Mouse (Mus musculus) midbrain, embryonic 13.5 days (tissue): ENCODE data around the gene Jag2. TPM values are rescaled to one million over a fixed set of nuclear protein-coding genes. Genes with fewer than 3 reads are reported as not detected.

Source experiments
- ATAC-seq: fragments of 200-750 bp; cut with Nextera tagmentation; 2 replicates; pipeline ENCODE4 v1.8.0; 2017; ENCODE audit warnings: mild to moderate bottlenecking, moderate TSS enrichment, moderate library complexity
- H3K27ac ChIP-seq: fragments of 300-500 bp; sonication (generic); 2 replicates; pipeline ENCODE4 v1.5.1; 2015; ENCODE audit warnings: inconsistent platforms, mild to moderate bottlenecking, moderate library complexity
- H3K27me3 ChIP-seq: fragments of 300-500 bp; sonication (generic); 2 replicates; pipeline ENCODE4 v1.6.1; 2015; ENCODE audit warnings: mild to moderate bottlenecking, inconsistent platforms
- H3K36me3 ChIP-seq: fragments of 300-500 bp; sonication (generic); 2 replicates; pipeline ENCODE4 v1.6.1; 2015; ENCODE audit warnings: mild to moderate bottlenecking, inconsistent platforms
- H3K4me1 ChIP-seq: fragments of 300-500 bp; sonication (generic); replicated peaks from 2 replicates; pipeline ENCODE4 v1.6.1; 2015; ENCODE audit warnings: inconsistent platforms
- H3K4me2 ChIP-seq: fragments of 300-500 bp; sonication (generic); replicated peaks from 2 replicates; pipeline ENCODE4 v1.6.1; 2015; ENCODE audit warnings: moderate library complexity, mild to moderate bottlenecking, inconsistent platforms
- H3K4me3 ChIP-seq: fragments of 300-500 bp; sonication (generic); replicated peaks from 2 replicates; pipeline ENCODE4 v1.5.1; 2015; ENCODE audit warnings: mild to moderate bottlenecking, inconsistent platforms
- H3K9ac ChIP-seq: fragments of 300-500 bp; sonication (generic); replicated peaks from 2 replicates; pipeline ENCODE4 v1.6.1; 2015; ENCODE audit warnings: mild to moderate bottlenecking, inconsistent platforms
- H3K9me3 ChIP-seq: fragments of 300-500 bp; sonication (generic); 2 replicates; pipeline ENCODE4 v1.6.1; 2016; ENCODE audit warnings: mild to moderate bottlenecking, inconsistent platforms
- WGBS: fragments of 180-500 bp; shearing (Covaris S2); methylation state at CpG from one replicate; pipeline ENCODE4 v1.1.7; 2015; 5-methylcytosine and 5-hydroxymethylcytosine counted together
- polyA plus RNA-seq: library from polyadenylated mRNA; unstranded; fragments of >200 nt; fragmentation: Nextera tagmentation; extraction: Ambion mirVana; gene quantifications from 2 replicates; pipeline ENCODE4 v1.2.1, GENCODE M21; 2015

Jag2 gene
- polyA plus RNA-seq, 1 experiment from 2014 or later: 10.5 TPM

GRCm38 (mm10) chr12:112916698-112917400, 12.7 kb downstream of the Jag2 start:
- Histone ChIP-seq H3K4me3 (no peak overlapping the region), H3K27ac (no peak overlapping the region), H3K4me2 (no peak overlapping the region), H3K27me3 (no peaks in the 10 kb centered on the region), H3K4me1 (peaks cover 13% of the 10 kb centered on the region), H3K9me3 (no peaks in the 10 kb centered on the region), H3K9ac (no peak overlapping the region), H3K36me3 (peaks cover 77% of the 10 kb centered on the region)
- WGBS: 86% methylated on average over 16 of the region's 16 CpGs
- ATAC-seq: no peak

GRCm38 (mm10) chr12:112915587-112915986, 14.0 kb downstream of the Jag2 start:
- peak; percentile 21; the same call in 1 of the 2 replicates for ATAC-seq
- Histone ChIP-seq H3K4me1 (0 out of 2 replicates have a peak, but pooled peaks cover 5% of the 10 kb centered on the region), H3K27me3 (no peaks in the 10 kb centered on the region), H3K4me3 (no peak overlapping the region), H3K36me3 (peaks cover 88% of the 10 kb centered on the region), H3K9me3 (no peaks in the 10 kb centered on the region), H3K9ac (no peak overlapping the region), H3K27ac (no peak overlapping the region), H3K4me2 (no peak overlapping the region)
- 72% methylated on average over 13 of the region's 13 CpGs for WGBS

GRCm38 (mm10) chr12:112914527-112914926, 15.0 kb downstream of the Jag2 start:
- ATAC-seq: no peak
- Histone ChIP-seq H3K9me3 (no peaks in the 10 kb centered on the region), H3K4me1 (0 out of 2 replicates have a peak, but pooled peaks cover 5% of the 10 kb centered on the region), H3K27me3 (no peaks in the 10 kb centered on the region), H3K36me3 (peaks cover 91% of the 10 kb centered on the region), H3K27ac (no peak overlapping the region), H3K9ac (no peak overlapping the region), H3K4me2 (no peak overlapping the region), H3K4me3 (no peak overlapping the region)
- 94% methylated on average over 11 of the region's 11 CpGs for WGBS

- no peak for ATAC-seq
- H3K9ac ChIP-seq: no peak overlapping the region
- H3K4me3 ChIP-seq: no peak overlapping the region
- peaks cover 91% of the 10 kb centered on the region for H3K36me3 ChIP-seq
- no peak overlapping the region for H3K27ac ChIP-seq
- no peaks in the 10 kb centered on the region for H3K9me3 ChIP-seq
- no peaks in the 10 kb centered on the region for H3K27me3 ChIP-seq
- 90% methylated on average over 28 of the region's 28 CpGs for WGBS
- no peak overlapping the region for H3K4me2 ChIP-seq
- 0 out of 2 replicates have a peak, but pooled peaks cover 5% of the 10 kb centered on the region for H3K4me1 ChIP-seq
Observed at GRCm38 (mm10) chr12:112912951-112913745, 16.4 kb downstream of the Jag2 start.

- H3K4me1 ChIP-seq: 0 out of 2 replicates have a peak, but pooled peaks cover 5% of the 10 kb centered on the region
- no peak for ATAC-seq
Observed at GRCm38 (mm10) chr12:112911701-112912100, 17.9 kb downstream of the Jag2 start.

GRCm38 (mm10) chr12:112908991-112909390, 20.6 kb downstream of the Jag2 start:
- no peak overlapping the region for H3K4me2 ChIP-seq
- peaks cover 86% of the 10 kb centered on the region for H3K36me3 ChIP-seq
- no peak for ATAC-seq
- H3K9me3 ChIP-seq: no peaks in the 10 kb centered on the region
- WGBS: 96% methylated on average over 22 of the region's 22 CpGs
- H3K9ac ChIP-seq: no peak overlapping the region
- no peak overlapping the region for H3K27ac ChIP-seq
- H3K27me3 ChIP-seq: no peaks in the 10 kb centered on the region
- H3K4me1 ChIP-seq: no peaks in the 10 kb centered on the region
- H3K4me3 ChIP-seq: no peak overlapping the region

More at GRCm38 (mm10) chr12:112911701-112912100, 17.9 kb downstream of the Jag2 start:
- 87% methylated on average over 17 of the region's 17 CpGs for WGBS
- H3K27ac ChIP-seq: no peak overlapping the region
- H3K9me3 ChIP-seq: no peaks in the 10 kb centered on the region
- H3K9ac ChIP-seq: no peak overlapping the region
- H3K27me3 ChIP-seq: no peaks in the 10 kb centered on the region
- H3K36me3 ChIP-seq: peaks cover 89% of the 10 kb centered on the region
- H3K4me2 ChIP-seq: no peak overlapping the region
- H3K4me3 ChIP-seq: no peak overlapping the region

- Histone ChIP-seq H3K36me3 (peaks cover 46% of the 10 kb centered on the region), H3K27ac (no peak overlapping the region), H3K9me3 (no peaks in the 10 kb centered on the region), H3K4me1 (no peaks in the 10 kb centered on the region), H3K27me3 (no peaks in the 10 kb centered on the region), H3K4me3 (no peak overlapping the region), H3K4me2 (no peak overlapping the region), H3K9ac (no peak overlapping the region)
- WGBS: 89% methylated on average over 5 of the region's 5 CpGs
- ATAC-seq: no peak
Observed at GRCm38 (mm10) chr12:112905001-112905400, 24.6 kb downstream of the Jag2 start.

GRCm38 (mm10) chr12:112903941-112904340, 25.6 kb downstream of the Jag2 start:
- H3K9ac ChIP-seq: no peak overlapping the region
- no peaks in the 10 kb centered on the region for H3K4me1 ChIP-seq
- no peaks in the 10 kb centered on the region for H3K9me3 ChIP-seq
- no peak overlapping the region for H3K4me3 ChIP-seq
- peaks cover 36% of the 10 kb centered on the region for H3K36me3 ChIP-seq
- 0 out of 2 replicates have a peak, but pooled peaks have one; percentile 21 for ATAC-seq
- H3K27ac ChIP-seq: no peak overlapping the region
- no peak overlapping the region for H3K4me2 ChIP-seq
- WGBS: 77% methylated on average over 8 of the region's 8 CpGs
- H3K27me3 ChIP-seq: no peaks in the 10 kb centered on the region

GRCm38 (mm10) chr12:112900641-112901040, 28.9 kb downstream of the Jag2 start:
- no peaks in the 10 kb centered on the region for H3K9me3 ChIP-seq
- ATAC-seq: no peak
- H3K4me2 ChIP-seq: no peak overlapping the region
- H3K4me1 ChIP-seq: peaks cover 11% of the 10 kb centered on the region
- H3K4me3 ChIP-seq: no peak overlapping the region
- no peak overlapping the region for H3K27ac ChIP-seq
- H3K27me3 ChIP-seq: no peaks in the 10 kb centered on the region
- no peak overlapping the region for H3K9ac ChIP-seq
- 91% methylated on average over 9 of the region's 9 CpGs for WGBS
- peaks cover 8% of the 10 kb centered on the region; the same call in 1 of the 2 replicates for H3K36me3 ChIP-seq

GRCm38 (mm10) chr12:112898960-112899359, 30.6 kb downstream of the Jag2 start:
- no peak overlapping the region for H3K4me3 ChIP-seq
- no peaks in the 10 kb centered on the region for H3K36me3 ChIP-seq
- no peak overlapping the region for H3K27ac ChIP-seq
- 65% methylated on average over 4 of the region's 4 CpGs for WGBS
- H3K9ac ChIP-seq: no peak overlapping the region
- H3K4me2 ChIP-seq: no peak overlapping the region
- H3K9me3 ChIP-seq: no peaks in the 10 kb centered on the region
- no peak for ATAC-seq
- H3K27me3 ChIP-seq: no peaks in the 10 kb centered on the region
- H3K4me1 ChIP-seq: peaks cover 14% of the 10 kb centered on the region

- ATAC-seq: no peak
- 72% methylated on average over 12 of the region's 12 CpGs for WGBS
- no peaks in the 10 kb centered on the region for H3K36me3 ChIP-seq
- no peak overlapping the region for H3K4me3 ChIP-seq
- no peaks in the 10 kb centered on the region for H3K9me3 ChIP-seq
- no peak overlapping the region for H3K4me2 ChIP-seq
- no peak overlapping the region for H3K9ac ChIP-seq
- H3K4me1 ChIP-seq: peaks cover 14% of the 10 kb centered on the region
- no peaks in the 10 kb centered on the region for H3K27me3 ChIP-seq
- no peak overlapping the region for H3K27ac ChIP-seq
Observed at GRCm38 (mm10) chr12:112898351-112898750, 31.2 kb downstream of the Jag2 start.

GRCm38 (mm10) chr12:112897522-112898212, 31.9 kb downstream of the Jag2 start:
- WGBS: 42% methylated on average over 16 of the region's 16 CpGs
- H3K9me3 ChIP-seq: no peaks in the 10 kb centered on the region
- H3K4me1 ChIP-seq: peaks cover 14% of the 10 kb centered on the region
- no peak overlapping the region for H3K27ac ChIP-seq
- H3K27me3 ChIP-seq: no peaks in the 10 kb centered on the region
- H3K4me3 ChIP-seq: no peak overlapping the region
- ATAC-seq: peak; percentile 71
- peak overlapping the region; percentile 34 for H3K4me2 ChIP-seq
- peak overlapping the region; percentile 25; the same call in 1 of the 2 replicates for H3K9ac ChIP-seq
- no peaks in the 10 kb centered on the region for H3K36me3 ChIP-seq
